Mouse (Mus musculus): ENCODE measurements around the gene Pole4. TPM values are rescaled to one million over a fixed set of nuclear protein-coding genes. Genes with fewer than 3 reads are reported as not detected.
"Not testable (repeated sequence)": the region's sequence is repeated elsewhere in the genome, so short reads cannot be mapped to it uniquely, and the experiment has no call there.

Pole4 gene
- polyA plus RNA-seq, 1 experiment from 2014 or later: 89.2 TPM

- not testable (repeated sequence) for H3K9ac ChIP-seq; H3K36me3 ChIP-seq; H3K4me1 ChIP-seq; H3K27me3 ChIP-seq; H3K4me2 ChIP-seq (replicated peaks); H3K4me3 ChIP-seq (replicated peaks); H3K27ac ChIP-seq (replicated peaks); ATAC-seq (ENCODE audit: insufficient number of reproducible peaks, low FRiP score, low TSS enrichment, low read depth); H3K9me3 ChIP-seq (replicated peaks)
- WGBS: 68% methylated on average over 5 of the region's 5 CpGs
Observed at GRCm38 (mm10) chr6:82688586-82688985, 16.6 kb downstream of the Pole4 start.

DNA sequence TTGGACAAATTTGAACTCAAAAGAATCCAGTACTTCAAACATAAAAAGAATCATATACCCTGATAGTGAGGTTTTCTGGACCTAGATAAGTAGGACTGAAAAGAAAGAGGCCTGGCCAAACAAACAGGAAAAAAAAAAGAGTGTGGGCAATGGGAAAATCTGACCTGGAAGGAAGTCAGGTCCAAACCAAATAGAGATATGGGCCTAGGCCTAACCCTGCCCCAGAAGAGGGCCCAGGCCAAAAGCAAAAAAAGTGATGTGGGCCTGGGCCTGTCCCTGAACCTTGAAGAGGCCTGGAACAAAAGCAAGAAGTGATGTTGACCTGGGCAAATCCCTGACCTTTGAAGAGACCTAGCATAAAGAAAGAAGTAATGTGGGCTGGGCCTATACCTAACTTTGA lies 21.0 kb downstream of the Pole4 start:
- ATAC-seq (ENCODE audit: insufficient number of reproducible peaks, low FRiP score, low TSS enrichment, low read depth): no peak
- Histone ChIP-seq H3K36me3 (no peaks in the 10 kb centered on the region), H3K4me3 (replicated peaks) (no peak overlapping the region), H3K27ac (replicated peaks) (no peak overlapping the region), H3K4me2 (replicated peaks) (no peak overlapping the region), H3K9me3 (replicated peaks) (no peaks in the 10 kb centered on the region), H3K4me1 (no peaks in the 10 kb centered on the region), H3K27me3 (no peaks in the 10 kb centered on the region), H3K9ac (no peak overlapping the region)

- 78% methylated on average over 2 of the region's 2 CpGs for WGBS
- ATAC-seq (ENCODE audit: insufficient number of reproducible peaks, low FRiP score, low TSS enrichment, low read depth); H3K4me3 ChIP-seq (replicated peaks); H3K9ac ChIP-seq; H3K4me2 ChIP-seq (replicated peaks); H3K36me3 ChIP-seq; H3K27ac ChIP-seq (replicated peaks); H3K9me3 ChIP-seq (replicated peaks); H3K27me3 ChIP-seq; H3K4me1 ChIP-seq: not testable (repeated sequence)
Observed at GRCm38 (mm10) chr6:82679286-82679685, 25.9 kb downstream of the Pole4 start.

DNA sequence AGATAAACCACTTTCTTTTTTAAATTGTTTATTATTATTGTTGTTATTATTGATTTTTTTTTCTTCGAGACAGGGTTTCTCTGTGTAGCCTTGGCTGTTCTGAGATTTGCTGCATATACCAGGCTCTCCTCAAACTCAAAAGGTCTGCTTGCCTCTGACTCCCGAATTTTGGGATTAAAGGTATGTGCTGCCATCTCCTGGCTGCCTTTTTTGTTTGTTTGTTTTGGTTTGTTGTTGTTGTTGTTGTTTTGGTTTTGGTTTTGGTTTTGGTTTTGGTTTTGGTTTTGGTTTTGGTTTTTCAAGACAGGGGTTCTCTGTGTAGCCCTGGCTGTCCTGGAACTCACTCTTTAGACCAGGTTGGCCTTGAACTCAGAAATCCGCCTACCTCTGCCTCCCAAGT lies 27.5 kb downstream of the Pole4 start:
- not testable (repeated sequence) for H3K27me3 ChIP-seq; H3K36me3 ChIP-seq; H3K4me3 ChIP-seq (replicated peaks); H3K4me2 ChIP-seq (replicated peaks); ATAC-seq (ENCODE audit: insufficient number of reproducible peaks, low FRiP score, low TSS enrichment, low read depth); H3K9me3 ChIP-seq (replicated peaks); H3K4me1 ChIP-seq; H3K27ac ChIP-seq (replicated peaks); H3K9ac ChIP-seq
- WGBS: 74% methylated on average over 3 of the region's 3 CpGs

- Histone ChIP-seq H3K36me3 (no peaks in the 10 kb centered on the region), H3K4me1 (no peaks in the 10 kb centered on the region), H3K9me3 (replicated peaks) (no peaks in the 10 kb centered on the region), H3K27ac (replicated peaks) (no peak overlapping the region), H3K4me2 (replicated peaks) (no peak overlapping the region), H3K9ac (no peak overlapping the region), H3K27me3 (no peaks in the 10 kb centered on the region), H3K4me3 (replicated peaks) (no peak overlapping the region)
- no peak for ATAC-seq (ENCODE audit: insufficient number of reproducible peaks, low FRiP score, low TSS enrichment, low read depth)
Observed at GRCm38 (mm10) chr6:82666480-82666879, 38.7 kb downstream of the Pole4 start.

DNA sequence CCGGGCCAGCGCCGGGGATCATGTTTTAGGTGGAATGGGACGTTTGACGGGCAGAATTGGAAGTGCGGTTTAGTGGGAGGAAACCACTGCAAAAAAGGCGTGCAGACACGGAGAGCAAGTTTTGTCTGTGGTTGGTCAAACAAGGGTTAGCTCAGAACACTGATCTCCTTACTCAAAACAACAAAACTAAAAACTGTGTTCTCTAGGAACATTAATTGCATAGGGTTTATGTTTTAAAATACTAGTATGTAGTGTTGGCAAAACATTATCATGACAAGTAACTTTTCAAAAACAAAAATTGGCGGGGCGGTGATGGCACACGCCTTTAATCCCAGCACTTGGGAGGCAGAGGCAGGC lies 52.0 kb downstream of the Pole4 start:
- Histone ChIP-seq H3K4me1 (0 out of 2 replicates have a peak, but pooled peaks cover 15% of the 10 kb centered on the region), H3K9me3 (replicated peaks) (no peaks in the 10 kb centered on the region), H3K27ac (replicated peaks) (peak overlapping the region; percentile 94), H3K4me2 (replicated peaks) (peak overlapping the region; percentile 75), H3K36me3 (peaks cover 10% of the 10 kb centered on the region; the same call in 1 of the 2 replicates), H3K27me3 (no peaks in the 10 kb centered on the region), H3K9ac (peak overlapping the region; percentile 51; the same call in 1 of the 2 replicates), H3K4me3 (replicated peaks) (peak overlapping the region; percentile 73)
- no peak for ATAC-seq (ENCODE audit: insufficient number of reproducible peaks, low FRiP score, low TSS enrichment, low read depth)
- 31% methylated on average over 11 of the region's 11 CpGs for WGBS

- H3K27me3 ChIP-seq: no peaks in the 10 kb centered on the region
- peak; percentile 99 for ATAC-seq (ENCODE audit: insufficient number of reproducible peaks, low FRiP score, low TSS enrichment, low read depth)
Observed at GRCm38 (mm10) chr6:82652521-82653168, 52.5 kb downstream of the Pole4 start.

DNA sequence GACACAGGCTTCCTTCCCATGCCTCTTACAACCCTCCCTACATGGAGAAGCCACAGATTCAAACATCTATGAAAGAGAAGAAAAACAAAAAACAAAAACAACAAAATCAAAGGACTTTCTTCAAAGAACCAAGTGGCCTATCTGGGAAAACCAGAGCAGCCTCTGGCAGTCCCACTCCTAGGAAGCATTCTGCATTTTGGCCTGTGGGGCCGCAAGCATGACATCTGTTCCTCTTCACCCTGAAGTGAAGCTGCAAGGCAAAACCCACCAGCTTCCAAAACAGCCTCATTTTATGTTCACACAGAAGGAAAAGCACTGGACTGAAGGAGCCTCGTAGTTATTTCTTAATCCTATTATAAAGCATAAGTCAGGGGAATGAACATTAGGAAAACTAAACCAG lies 56.1 kb downstream of the Pole4 start:
- no peak overlapping the region for H3K4me3 ChIP-seq (replicated peaks)
- 0 out of 2 replicates have a peak, but pooled peaks cover 15% of the 10 kb centered on the region for H3K4me1 ChIP-seq
- no peak overlapping the region for H3K4me2 ChIP-seq (replicated peaks)
- H3K36me3 ChIP-seq: peaks cover 18% of the 10 kb centered on the region; the same call in 1 of the 2 replicates
- no peaks in the 10 kb centered on the region for H3K27me3 ChIP-seq
- no peak overlapping the region for H3K27ac ChIP-seq (replicated peaks)
- WGBS: 48% methylated on average over 2 of the region's 2 CpGs
- no peak for ATAC-seq (ENCODE audit: insufficient number of reproducible peaks, low FRiP score, low TSS enrichment, low read depth)
- H3K9me3 ChIP-seq (replicated peaks): no peaks in the 10 kb centered on the region
- no peak overlapping the region for H3K9ac ChIP-seq

More at GRCm38 (mm10) chr6:82652521-82653168, 52.5 kb downstream of the Pole4 start:
- Histone ChIP-seq H3K4me2 (replicated peaks) (peak overlapping the region; percentile 75), H3K4me1 (0 out of 2 replicates have a peak, but pooled peaks cover 15% of the 10 kb centered on the region), H3K4me3 (replicated peaks) (peak overlapping the region; percentile 73), H3K9ac (peak overlapping the region; percentile 54), H3K36me3 (peaks cover 14% of the 10 kb centered on the region; the same call in 1 of the 2 replicates), H3K27ac (replicated peaks) (peak overlapping the region; percentile 94), H3K9me3 (replicated peaks) (no peaks in the 10 kb centered on the region)
- WGBS: under 1% methylated on average over 67 of the region's 67 CpGs

- H3K4me2 ChIP-seq (replicated peaks): no peak overlapping the region
- no peaks in the 10 kb centered on the region for H3K27me3 ChIP-seq
- WGBS: 97% methylated on average over 1 of the region's 1 CpGs
- H3K36me3 ChIP-seq: peaks cover 18% of the 10 kb centered on the region; the same call in 1 of the 2 replicates
- no peaks in the 10 kb centered on the region for H3K9me3 ChIP-seq (replicated peaks)
- H3K27ac ChIP-seq (replicated peaks): no peak overlapping the region
- no peak overlapping the region for H3K9ac ChIP-seq
- ATAC-seq (ENCODE audit: insufficient number of reproducible peaks, low FRiP score, low TSS enrichment, low read depth): no peak
- 0 out of 2 replicates have a peak, but pooled peaks cover 15% of the 10 kb centered on the region for H3K4me1 ChIP-seq
- no peak overlapping the region for H3K4me3 ChIP-seq (replicated peaks)
Observed at GRCm38 (mm10) chr6:82647940-82648655, 57.1 kb downstream of the Pole4 start.

GRCm38 (mm10) chr6:82647001-82647400 lies 58.2 kb downstream of the Pole4 start:
- no peak for ATAC-seq (ENCODE audit: insufficient number of reproducible peaks, low FRiP score, low TSS enrichment, low read depth)
- WGBS: 90% methylated on average over 1 of the region's 1 CpGs

GRCm38 (mm10) chr6:82640046-82640445 lies 65.1 kb downstream of the Pole4 start:
- Histone ChIP-seq H3K9ac (no peak overlapping the region), H3K4me1 (no peaks in the 10 kb centered on the region), H3K9me3 (replicated peaks) (no peaks in the 10 kb centered on the region), H3K36me3 (no peaks in the 10 kb centered on the region), H3K27ac (replicated peaks) (no peak overlapping the region), H3K27me3 (no peaks in the 10 kb centered on the region), H3K4me2 (replicated peaks) (no peak overlapping the region), H3K4me3 (replicated peaks) (no peak overlapping the region)
- no peak for ATAC-seq (ENCODE audit: insufficient number of reproducible peaks, low FRiP score, low TSS enrichment, low read depth)
- 50% methylated on average over 4 of the region's 4 CpGs for WGBS

More at GRCm38 (mm10) chr6:82647001-82647400, 58.2 kb downstream of the Pole4 start:
- peaks cover 18% of the 10 kb centered on the region; the same call in 1 of the 2 replicates for H3K36me3 ChIP-seq
- no peak overlapping the region for H3K4me3 ChIP-seq (replicated peaks)
- H3K27me3 ChIP-seq: no peaks in the 10 kb centered on the region
- H3K4me1 ChIP-seq: 0 out of 2 replicates have a peak, but pooled peaks cover 10% of the 10 kb centered on the region
- H3K4me2 ChIP-seq (replicated peaks): no peak overlapping the region
- H3K27ac ChIP-seq (replicated peaks): no peak overlapping the region
- H3K9me3 ChIP-seq (replicated peaks): no peaks in the 10 kb centered on the region
- H3K9ac ChIP-seq: no peak overlapping the region
